Mouse (Mus musculus) G1E-ER4 (cell line): Measurements from ENCODE around the gene Skp1a. TPM values are rescaled to one million over a fixed set of nuclear protein-coding genes. Genes with fewer than 3 reads are reported as not detected.

Experiments used
- GATA1 ChIP-seq: IDR thresholded peaks from one replicate; pipeline ENCODE4 v1.8.0; 2012; ENCODE audit warnings: low read length, inconsistent platforms
- polyA plus RNA-seq: library from polyadenylated mRNA; stranded (reverse); fragments of >175 nt; gene quantifications from 2 replicates; pipeline ENCODE4 v1.2.3, GENCODE M21; 2012

The Skp1a gene
- polyA plus RNA-seq, 1 experiment = 23.8 TPM

GRCm38 (mm10) chr11:52282774-52283595 is 51.2 kb downstream of the Skp1a start, which contains the start of gene Tcf7:
Tcf7 (minus strand) TSS chr11:52283014.
- TF ChIP-seq GATA1 = no peak

- no peak for TF ChIP-seq GATA1
These were observed 52.1 kb downstream of the Skp1a start for GRCm38 (mm10) chr11:52283596-52284571.

- no peak for TF ChIP-seq GATA1
These were observed 54.6 kb downstream of the Skp1a start for GRCm38 (mm10) chr11:52286301-52286957.

- TF ChIP-seq GATA1 = no peak
These were observed 55.1 kb downstream of the Skp1a start for GRCm38 (mm10) chr11:52286958-52287305.

- TF ChIP-seq GATA1 = no peak
These were observed 60.6 kb downstream of the Skp1a start for GRCm38 (mm10) chr11:52292346-52292745.

GRCm38 (mm10) chr11:52292894-52293293 is 61.1 kb downstream of the Skp1a start:
- no peak for TF ChIP-seq GATA1

GRCm38 (mm10) chr11:52294103-52294502 is 62.3 kb downstream of the Skp1a start:
- TF ChIP-seq GATA1 = no peak

Other genes starting within 250 kb of the Skp1a start
- 106 and 146 TPM in 2 replicates for gene Ube2b, start 231.2 kb upstream of the Skp1a start, polyA plus RNA-seq
- 1.0 and 1.5 TPM in 2 replicates for gene Cdkl3, start 227.8 kb upstream of the Skp1a start, polyA plus RNA-seq
- 17.4 and 24.1 TPM in 2 replicates for gene Ppp2ca, start 133.3 kb upstream of the Skp1a start, polyA plus RNA-seq
- not detected in 2 replicates for gene Olfr1373, start 86.5 kb upstream of the Skp1a start, polyA plus RNA-seq
- gene Olfr1371, start 18.0 kb upstream of the Skp1a start, polyA plus RNA-seq = not detected in 2 replicates
- not detected in 2 replicates for gene Tcf7, start 51.0 kb downstream of the Skp1a start, polyA plus RNA-seq
- 41.9 and 55.2 TPM in 2 replicates for gene Vdac1, start 128.9 kb downstream of the Skp1a start, polyA plus RNA-seq
- gene 9530068E07Rik, start 164.4 kb downstream of the Skp1a start, polyA plus RNA-seq = 131 and 206 TPM in 2 replicates